Mouse (Mus musculus) embryonic fibroblast, embryonic 13.5 days (primary cell): ENCODE results near the gene Olfr769. TPM values are rescaled to one million over a fixed set of nuclear protein-coding genes. Genes with fewer than 3 reads are reported as not detected.
"Not testable (repeated sequence)": the region's sequence is repeated elsewhere in the genome, so short reads cannot be mapped to it uniquely, and the experiment has no call there.

Experiments
- H3K27ac ChIP-seq: 2 replicates; pipeline ENCODE4 v1.5.1; 2012; ENCODE audit warnings: low read length, control low read depth, inconsistent platforms; ENCODE audit not compliant: insufficient read depth
- H3K4me1 ChIP-seq: 2 replicates; pipeline ENCODE4 v1.6.1; 2011; ENCODE audit warnings: low read length; ENCODE audit not compliant: control insufficient read depth, insufficient read depth
- H3K4me3 ChIP-seq: 2 replicates; pipeline ENCODE4 v1.5.1; 2011; ENCODE audit warnings: mild to moderate bottlenecking, control low read depth, low read length; ENCODE audit not compliant: insufficient read depth
- CTCF ChIP-seq: IDR thresholded peaks from 2 replicates; pipeline ENCODE4 v1.5.1; 2011; ENCODE audit warnings: mild to moderate bottlenecking, control low read depth, low read length, moderate library complexity, borderline replicate concordance; ENCODE audit not compliant: insufficient read depth
- POLR2A ChIP-seq: IDR thresholded peaks from 2 replicates; pipeline ENCODE4 v1.6.1; 2011; ENCODE audit warnings: low read depth, mild to moderate bottlenecking, control low read depth, low read length, moderate library complexity
- polyA plus RNA-seq: library from polyadenylated mRNA; stranded (reverse); fragments of >200 nt; gene quantifications from 2 replicates; pipeline ENCODE4 v1.2.4, GENCODE M21; 2011; ENCODE audit warnings: low read depth; ENCODE audit not compliant: missing spikeins, insufficient read length

Gene Olfr769
- polyA plus RNA-seq = not detected in 2 replicates

DNA sequence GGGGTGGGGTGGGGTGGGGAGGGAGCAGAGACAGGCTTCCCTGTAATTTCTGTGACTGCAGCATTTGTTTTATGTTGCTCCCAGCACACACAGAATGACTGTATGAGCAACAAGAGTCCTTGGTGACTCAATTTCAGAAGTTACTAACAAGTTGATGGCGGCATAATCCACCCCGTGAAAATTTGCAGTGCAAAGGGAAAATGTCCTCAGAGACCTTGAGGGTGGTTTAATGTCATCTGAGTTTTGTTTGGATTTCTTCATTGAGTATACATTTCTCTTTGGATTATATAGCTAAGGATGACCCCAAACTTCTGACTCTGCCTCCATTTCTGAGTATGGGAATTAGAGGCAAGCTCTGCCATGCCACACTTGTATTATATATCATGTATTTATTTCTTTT is at the start of gene Olfr769:
Gene Olfr769, minus strand, starts transcription at position 101 of the 400 bp plus-strand sequence.
- no peak within 1 kb of the TSS for H3K4me3 ChIP-seq
- H3K4me1 ChIP-seq = no peaks in the 10 kb centered on the region
- no peak for TF ChIP-seq CTCF
- TF ChIP-seq POLR2A = no peak
- no peak within 1 kb of the TSS for H3K27ac ChIP-seq

DNA sequence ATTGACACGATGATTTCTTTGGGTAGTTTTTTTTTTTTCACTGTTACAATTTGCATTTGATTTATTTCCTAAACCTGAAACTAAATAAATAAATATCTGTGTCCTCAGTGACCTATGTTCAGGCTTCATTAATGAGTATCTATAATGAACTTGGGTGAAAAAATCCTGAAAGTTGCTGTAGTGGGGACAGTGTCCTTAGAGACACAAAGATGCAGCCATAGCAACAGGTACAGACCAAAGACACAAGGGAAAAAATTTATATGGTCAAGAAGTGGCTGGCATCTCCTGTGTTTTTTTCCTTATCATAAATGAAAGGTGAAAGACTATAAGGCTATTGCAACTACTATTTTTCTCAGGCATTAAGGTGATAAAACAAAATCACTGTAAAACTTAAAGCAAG is 47.0 kb upstream of the Olfr769 start, which contains the start of gene Olfr771:
Gene Olfr771, minus strand, starts transcription at position 101 of the 400 bp plus-strand sequence.
- H3K27ac ChIP-seq = no peak within 1 kb of the TSS
- TF ChIP-seq POLR2A (no peak), CTCF (no peak)
- no peak within 1 kb of the TSS for H3K4me3 ChIP-seq
- no peaks in the 10 kb centered on the region for H3K4me1 ChIP-seq

DNA sequence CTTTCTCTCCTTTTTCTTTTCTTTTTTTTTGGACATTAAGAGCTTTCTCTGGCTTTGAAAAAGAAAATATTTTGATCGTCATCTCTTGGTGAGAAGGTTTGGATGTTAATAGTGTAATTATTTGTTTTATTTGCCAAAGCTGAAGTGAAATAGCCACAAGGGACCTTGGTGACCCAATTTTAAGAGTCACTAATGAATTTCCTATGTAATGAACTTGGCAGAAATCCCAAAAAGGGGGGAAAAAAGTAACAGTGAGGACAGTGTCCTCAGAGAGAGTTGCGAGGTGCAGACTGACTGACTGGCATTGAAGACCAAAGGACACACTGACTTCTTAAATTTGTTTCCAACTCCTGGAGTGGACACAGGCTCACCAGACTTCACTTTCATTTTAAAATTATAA is 21.2 kb upstream of the Olfr769 start, which contains the start of gene Olfr770:
Gene Olfr770, minus strand, starts transcription at position 101 of the 400 bp plus-strand sequence.
- Histone ChIP-seq H3K4me1 (no peaks in the 10 kb centered on the region), H3K27ac (no peak within 1 kb of the TSS)
- TF ChIP-seq POLR2A (no peak), CTCF (no peak)

DNA sequence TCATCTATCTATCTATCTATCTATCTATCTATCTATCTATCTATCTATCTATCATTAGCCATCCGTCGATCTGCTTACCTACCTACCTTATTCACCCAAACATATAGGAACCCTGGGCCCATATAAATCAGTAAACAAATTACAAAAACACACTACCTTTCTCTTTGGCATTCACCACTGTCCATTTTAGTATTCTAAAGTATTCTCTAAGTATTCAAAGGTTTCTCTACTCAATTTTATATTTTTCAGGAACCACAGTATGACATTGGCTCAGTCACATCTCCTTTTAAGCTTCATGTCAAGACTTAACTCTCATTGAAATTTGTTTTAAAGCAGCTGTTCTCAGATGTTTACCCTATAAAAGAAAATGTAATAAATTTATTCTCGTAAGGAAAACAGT is 2.5 kb downstream of the Olfr769 start:
- no peak overlapping the region for H3K27ac ChIP-seq
- no peak for TF ChIP-seq POLR2A
- TF ChIP-seq CTCF = no peak
- H3K4me1 ChIP-seq = no peaks in the 10 kb centered on the region
- no peak overlapping the region for H3K4me3 ChIP-seq

More for the DNA sequence above, 21.2 kb upstream of the Olfr769 start, which contains the start of gene Olfr770:
- H3K4me3 ChIP-seq = no peak within 1 kb of the TSS

DNA sequence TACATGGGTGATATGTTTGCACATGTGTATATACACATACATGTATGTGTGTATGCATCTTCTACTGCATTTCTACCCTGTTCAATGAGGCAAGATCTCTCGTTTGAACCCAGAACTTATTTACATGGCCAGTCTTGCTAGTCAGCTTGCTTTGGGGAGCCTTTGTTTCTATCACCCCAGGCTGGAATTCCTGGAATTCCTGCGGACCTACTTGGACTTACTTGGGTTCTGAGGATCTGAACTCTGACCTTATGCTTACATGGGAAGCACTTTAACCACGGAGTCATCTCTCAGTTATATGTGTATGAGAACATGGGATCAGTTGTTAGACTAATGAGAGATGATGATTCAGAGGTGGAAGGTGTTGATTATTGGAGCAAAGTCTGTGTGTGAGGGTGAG is 16.4 kb downstream of the Olfr769 start:
- H3K4me1 ChIP-seq = no peaks in the 10 kb centered on the region
- no peak overlapping the region for H3K27ac ChIP-seq
- no peak overlapping the region for H3K4me3 ChIP-seq
- TF ChIP-seq CTCF (no peak), POLR2A (no peak)

DNA sequence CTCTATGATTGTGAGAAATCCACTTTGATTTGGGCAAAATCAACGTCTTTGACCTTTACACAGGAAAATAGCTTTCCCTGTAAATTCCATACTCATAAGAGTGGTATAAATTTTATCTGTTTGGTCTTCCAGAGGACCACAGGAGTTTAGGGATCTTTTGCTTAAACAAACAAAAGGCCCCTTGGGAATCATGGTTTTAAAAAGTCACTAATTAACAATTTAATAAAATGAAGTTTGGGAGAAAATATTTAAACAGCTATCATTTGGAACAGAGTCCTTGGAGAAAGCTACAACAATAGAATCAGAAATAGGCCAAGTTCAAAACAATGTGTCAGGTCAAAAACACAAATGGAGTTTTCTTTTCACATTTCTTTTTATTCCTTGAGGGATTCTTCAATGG is 18.4 kb downstream of the Olfr769 start, which contains the start of gene Olfr768:
Gene Olfr768, minus strand, starts transcription at position 101 of the 400 bp plus-strand sequence.
- Histone ChIP-seq H3K27ac (no peak within 1 kb of the TSS), H3K4me3 (no peak within 1 kb of the TSS), H3K4me1 (no peaks in the 10 kb centered on the region)
- TF ChIP-seq CTCF (no peak), POLR2A (no peak)

DNA sequence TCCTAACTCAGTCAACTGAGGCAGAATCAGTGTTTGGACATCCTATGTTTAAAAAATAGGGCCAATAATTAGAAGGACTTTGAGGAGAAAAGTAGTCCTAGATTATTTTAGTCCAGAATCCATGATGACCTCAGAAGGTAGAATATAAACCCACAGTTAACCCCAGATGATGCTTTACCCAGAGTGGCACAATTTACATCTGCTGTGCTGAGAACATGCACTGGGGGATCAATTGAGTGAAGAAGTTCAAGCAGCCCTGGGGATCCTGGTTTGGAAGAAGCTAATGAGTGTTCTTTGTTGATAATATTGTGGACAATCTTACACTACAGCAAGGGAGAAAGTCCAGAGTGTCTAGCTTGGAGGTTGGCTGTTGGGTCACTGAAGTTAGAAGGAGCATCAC is 34.9 kb downstream of the Olfr769 start, which contains the start of gene Olfr767:
Gene Olfr767, minus strand, starts transcription at position 101 of the 400 bp plus-strand sequence.
- not testable (repeated sequence) for H3K4me1 ChIP-seq, H3K4me3 ChIP-seq, H3K27ac ChIP-seq

DNA sequence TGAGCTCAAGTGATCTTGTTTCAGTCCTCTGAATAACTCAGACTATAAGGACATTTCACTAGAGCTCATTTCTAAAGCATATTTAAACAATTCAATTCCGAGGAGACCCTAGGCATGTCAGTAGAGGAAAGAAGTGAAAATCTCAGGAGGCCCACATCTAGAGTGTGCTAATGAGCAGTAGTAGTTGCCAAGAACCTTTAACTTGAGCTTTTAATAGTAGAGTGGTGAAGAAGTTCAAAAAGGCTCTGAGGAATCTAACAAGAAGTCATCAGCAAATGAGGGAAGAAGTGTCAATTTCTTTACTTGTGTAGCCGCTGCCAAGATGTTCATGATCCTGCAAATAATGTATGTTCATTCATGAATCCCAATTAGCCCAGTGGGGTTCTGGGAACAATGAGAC is 48.8 kb downstream of the Olfr769 start, which contains the start of gene Olfr766-ps1:
Gene Olfr766-ps1, minus strand, starts transcription at position 101 of the 400 bp plus-strand sequence.
- no peaks in the 10 kb centered on the region for H3K4me1 ChIP-seq
- no peak within 1 kb of the TSS for H3K4me3 ChIP-seq
- TF ChIP-seq CTCF (no peak), POLR2A (no peak)
- H3K27ac ChIP-seq = no peak within 1 kb of the TSS

Other genes starting within 250 kb of the Olfr769 start
- gene Gdf11, start 226.1 kb downstream of the Olfr769 start, polyA plus RNA-seq = 16.3 and 19.4 TPM in 2 replicates
- gene Cd63, start 216.9 kb downstream of the Olfr769 start, polyA plus RNA-seq = 686 and 779 TPM in 2 replicates
- 5.5 and 7.7 TPM in 2 replicates for gene Rdh5, start 195.0 kb downstream of the Olfr769 start, polyA plus RNA-seq
- gene Bloc1s1, start 193.8 kb downstream of the Olfr769 start, polyA plus RNA-seq = 80.5 and 91.4 TPM in 2 replicates
- 16.9 and 22.1 TPM in 2 replicates for gene Itga7, start 184.0 kb downstream of the Olfr769 start, polyA plus RNA-seq
- gene Mettl7b, start 156.9 kb downstream of the Olfr769 start, polyA plus RNA-seq = not detected in 2 replicates
- not detected in 2 replicates for gene Olfr9, start 128.4 kb downstream of the Olfr769 start, polyA plus RNA-seq
- not detected in 2 replicates for gene Olfr763, start 107.1 kb downstream of the Olfr769 start, polyA plus RNA-seq
- gene Olfr764-ps1, start 78.0 kb downstream of the Olfr769 start, polyA plus RNA-seq = not detected in 2 replicates
- not detected in 2 replicates for gene Olfr765, start 67.9 kb downstream of the Olfr769 start, polyA plus RNA-seq
- not detected in 2 replicates for gene Olfr766-ps1, start 48.9 kb downstream of the Olfr769 start, polyA plus RNA-seq
- gene Olfr767, start 35.0 kb downstream of the Olfr769 start, polyA plus RNA-seq = not detected in 2 replicates
- not detected in 2 replicates for gene Olfr768, start 18.5 kb downstream of the Olfr769 start, polyA plus RNA-seq
- not detected in 2 replicates for gene Olfr770, start 21.1 kb upstream of the Olfr769 start, polyA plus RNA-seq
- not detected in 2 replicates for gene Olfr771, start 46.9 kb upstream of the Olfr769 start, polyA plus RNA-seq
- gene Olfr772, start 60.1 kb upstream of the Olfr769 start, polyA plus RNA-seq = not detected in 2 replicates
- gene Olfr773, start 69.6 kb upstream of the Olfr769 start, polyA plus RNA-seq = not detected in 2 replicates
- gene Olfr774, start 118.3 kb upstream of the Olfr769 start, polyA plus RNA-seq = not detected in 2 replicates
- gene Olfr775, start 130.6 kb upstream of the Olfr769 start, polyA plus RNA-seq = not detected in 2 replicates
- gene Olfr776, start 141.3 kb upstream of the Olfr769 start, polyA plus RNA-seq = not detected in 2 replicates
- not detected in 2 replicates for gene Olfr777, start 153.6 kb upstream of the Olfr769 start, polyA plus RNA-seq
- gene Olfr780, start 200.3 kb upstream of the Olfr769 start, polyA plus RNA-seq = not detected in 2 replicates
- not detected in 2 replicates for gene Olfr781, start 211.0 kb upstream of the Olfr769 start, polyA plus RNA-seq
- not detected in 2 replicates for gene Olfr782, start 231.0 kb upstream of the Olfr769 start, polyA plus RNA-seq